Mouse (Mus musculus) gastrocnemius, postnatal 25 days (tissue): Measurements from ENCODE around the gene Il18. TPM values are rescaled to one million over a fixed set of nuclear protein-coding genes. Genes with fewer than 3 reads are reported as not detected.
"Not testable (repeated sequence)": the region's sequence is repeated elsewhere in the genome, so short reads cannot be mapped to it uniquely, and the experiment has no call there.

Source experiments
- DNase-seq: peaks from one replicate; pipeline ENCODE4 v3.0.0; 2022
- total RNA-seq, 2 experiments: library from RNA; stranded (reverse); gene quantifications; 1 replicate in 1 of 2; 2 replicates in 1 of 2; pipeline ENCODE4 v1.2.3; 2021

Il18 gene
- total RNA-seq, 2 experiments from 2014 or later: 0.43 to 0.75 TPM

DNA sequence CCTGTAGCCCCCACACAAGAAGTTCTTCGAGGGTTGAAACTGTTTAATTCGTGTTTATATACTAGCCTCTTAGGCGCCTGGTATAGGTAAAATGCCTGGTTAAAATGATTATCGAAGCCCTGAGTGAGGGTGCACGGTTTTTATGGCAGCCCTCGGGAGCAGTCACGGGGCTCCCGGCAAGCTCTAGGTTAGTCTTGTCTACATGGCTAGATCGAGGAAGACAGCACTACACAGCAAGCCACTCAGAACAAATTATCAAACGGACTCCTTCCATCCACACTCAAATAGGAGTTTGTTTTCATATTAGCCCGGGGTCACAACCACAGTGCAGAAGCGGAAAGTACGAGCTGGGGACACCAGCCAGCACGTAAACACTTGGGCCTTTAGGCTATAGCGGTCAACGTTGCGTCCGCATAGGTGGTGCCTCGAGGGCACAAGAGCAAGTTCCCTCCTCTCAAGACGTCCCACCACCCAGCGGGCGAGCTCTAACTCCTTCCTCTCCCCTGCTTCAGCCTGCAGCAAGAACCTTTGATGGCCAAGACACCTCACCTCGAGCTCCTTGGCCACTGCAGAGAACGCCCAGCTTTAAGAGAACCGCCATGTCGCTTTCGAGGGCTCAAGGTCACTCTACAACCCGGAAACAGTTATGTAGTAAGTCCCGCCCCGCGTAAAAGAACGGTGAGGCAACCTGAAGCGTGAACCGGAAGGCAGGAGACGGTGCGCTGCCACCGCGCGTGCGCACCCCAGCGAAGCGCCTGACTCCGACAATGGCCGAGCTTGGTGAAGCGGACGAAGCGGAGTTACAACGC, 48.8 kb downstream of the Il18 start, which contains the start of the genes Sdhd and Timm8b:
Gene Sdhd (minus strand): TSS at position 624 of the 809 bp plus-strand sequence.
Gene Timm8b (plus strand): TSS at position 722 of the 809 bp plus-strand sequence.
- peak; percentile 92 for DNase-seq

DNA sequence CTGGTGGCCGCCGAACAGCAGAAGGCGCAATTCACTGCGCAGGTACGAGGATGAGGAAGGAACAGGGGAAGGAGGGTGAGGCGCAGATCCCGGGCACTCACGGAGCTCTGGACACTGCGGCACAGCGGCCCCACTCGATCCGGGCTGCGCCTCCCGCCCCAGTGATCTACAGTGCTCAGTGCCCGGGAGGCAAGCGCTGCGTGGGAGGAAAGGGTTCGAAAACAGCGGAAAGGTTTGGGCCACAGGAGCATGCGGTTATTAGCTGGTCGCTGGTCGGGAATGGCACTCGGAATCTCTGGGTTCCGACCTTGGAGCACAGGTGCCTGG, 49.3 kb downstream of the Il18 start:
- no peak for DNase-seq

DNA sequence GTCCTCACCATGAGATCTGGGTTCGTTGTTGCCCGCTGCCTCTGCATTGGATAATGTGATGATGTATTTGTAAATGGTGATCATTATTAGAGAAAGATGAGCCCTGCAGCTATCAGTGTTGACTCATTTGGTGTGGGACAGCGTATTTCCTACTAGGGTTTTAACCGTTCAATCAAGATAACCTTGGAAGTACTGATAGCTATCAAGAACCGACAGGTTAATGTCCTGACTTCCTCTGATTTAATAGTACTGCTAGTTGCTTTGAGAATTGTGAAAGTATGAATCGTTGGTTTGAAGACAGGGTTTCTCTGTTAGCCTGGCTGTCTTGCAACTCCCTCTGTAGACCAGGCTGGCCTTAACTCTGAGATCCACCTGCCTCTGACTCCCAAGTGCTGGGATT, 49.7 kb downstream of the Il18 start:
- DNase-seq: no peak

DNA sequence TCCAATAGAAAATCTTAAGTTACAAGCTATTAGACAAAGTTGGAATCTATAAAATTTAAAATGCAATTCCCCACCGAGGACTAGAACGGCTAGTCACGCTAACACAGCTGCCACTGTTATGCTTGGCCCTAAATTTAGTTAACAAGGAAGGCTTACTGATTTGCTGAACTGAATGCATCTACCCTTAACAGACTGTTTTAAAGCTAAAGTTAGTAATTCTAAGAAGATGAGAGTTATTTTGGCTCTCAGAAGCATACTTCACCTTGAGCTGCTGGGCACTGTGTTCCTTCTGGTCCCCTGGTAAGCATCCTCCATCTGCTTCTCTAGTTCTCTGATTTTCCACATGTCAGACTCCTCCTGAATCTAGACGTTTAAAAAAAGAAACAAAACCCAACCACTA, 57.5 kb downstream of the Il18 start:
- DNase-seq: no peak

DNA sequence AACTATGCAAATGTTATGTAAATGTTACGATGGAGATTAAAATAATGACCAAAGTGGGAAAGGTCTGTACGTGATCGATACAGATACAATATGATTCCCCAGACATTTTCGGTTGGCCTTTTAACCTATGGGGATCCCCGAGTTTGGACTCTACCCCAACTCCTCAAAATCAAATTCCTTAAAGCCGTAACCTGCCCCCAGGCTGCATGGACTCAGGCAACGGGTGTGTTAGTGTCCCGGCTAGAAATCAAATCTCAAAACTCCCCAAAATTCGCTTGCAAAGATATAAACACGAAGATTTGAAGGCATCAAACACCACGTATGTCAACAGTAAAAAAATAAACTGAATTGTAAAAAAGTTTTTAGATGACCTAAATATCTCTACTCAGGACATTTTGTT, 61.5 kb downstream of the Il18 start:
- no peak for DNase-seq

DNA sequence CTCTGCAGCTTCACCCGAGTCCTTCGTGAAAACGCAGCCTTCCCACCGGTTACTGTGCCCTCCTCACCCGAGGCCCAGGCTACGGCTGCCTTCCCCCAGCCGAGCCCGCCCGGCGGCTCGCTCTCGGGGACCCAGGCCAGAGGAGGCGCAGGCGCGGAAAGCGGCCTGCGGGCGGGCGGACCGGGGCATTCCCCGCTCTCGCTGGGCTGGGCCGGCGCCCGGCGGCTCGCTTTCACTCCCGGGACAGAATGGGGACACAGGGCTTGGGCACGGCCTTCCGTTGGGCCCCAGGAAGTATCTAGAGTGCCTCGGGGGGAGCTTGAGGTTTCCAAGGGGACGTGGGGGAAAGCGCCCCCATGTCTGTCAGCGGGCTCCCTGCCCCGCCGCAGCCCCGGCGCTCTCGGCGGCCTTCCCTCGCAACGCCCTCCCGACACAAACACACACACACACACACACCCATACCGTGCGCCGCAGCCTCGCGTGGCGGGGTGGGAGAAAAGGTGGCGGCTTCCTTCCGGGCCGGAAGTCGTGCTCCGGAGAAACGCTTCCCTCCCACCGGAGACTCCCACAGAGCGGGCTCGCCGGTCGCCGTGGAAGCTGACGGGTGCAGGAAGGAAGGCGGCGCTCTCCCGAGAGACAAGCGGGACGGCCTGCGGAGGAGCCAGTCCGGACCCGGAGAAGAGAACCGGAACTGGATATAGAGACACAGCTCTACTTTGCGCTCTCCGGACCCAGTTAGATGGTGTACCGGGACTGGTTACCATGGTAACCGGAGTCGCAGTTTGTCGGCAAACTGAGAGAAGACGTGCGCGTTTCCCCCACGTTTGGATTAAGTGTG, 62.4 kb downstream of the Il18 start, which contains the start of the genes Pih1d2 and Nkapd1:
Gene Pih1d2 (plus strand): TSS at position 556 of the 838 bp plus-strand sequence.
Gene Nkapd1 (minus strand): TSS at position 699 of the 838 bp plus-strand sequence.
- DNase-seq: peak; percentile 83

DNA sequence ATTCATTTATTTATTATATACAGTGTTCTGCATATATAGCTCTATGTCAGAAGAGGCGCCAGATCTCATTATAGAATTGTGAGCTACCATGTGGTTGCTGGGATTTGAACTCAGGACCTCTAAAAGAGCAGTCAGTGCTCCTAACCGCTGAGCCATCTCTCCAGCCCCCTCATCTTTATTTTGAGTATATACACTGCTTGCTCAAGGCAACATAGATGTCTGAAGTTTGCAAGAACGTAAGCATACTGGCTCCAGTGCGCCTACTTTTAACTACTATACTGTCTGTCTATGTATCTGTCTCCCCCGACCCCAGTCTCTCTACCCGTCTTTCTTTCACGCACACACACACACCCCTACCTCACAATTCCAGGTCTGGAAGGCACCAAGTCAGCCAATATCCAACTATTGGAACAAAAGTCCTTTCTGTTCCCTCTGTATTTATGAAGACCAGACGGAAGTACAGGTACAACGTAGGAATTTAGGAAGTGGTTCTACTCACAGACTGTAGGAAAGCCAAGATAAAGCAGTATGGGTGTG, 63.2 kb downstream of the Il18 start:
- no peak for DNase-seq

DNA sequence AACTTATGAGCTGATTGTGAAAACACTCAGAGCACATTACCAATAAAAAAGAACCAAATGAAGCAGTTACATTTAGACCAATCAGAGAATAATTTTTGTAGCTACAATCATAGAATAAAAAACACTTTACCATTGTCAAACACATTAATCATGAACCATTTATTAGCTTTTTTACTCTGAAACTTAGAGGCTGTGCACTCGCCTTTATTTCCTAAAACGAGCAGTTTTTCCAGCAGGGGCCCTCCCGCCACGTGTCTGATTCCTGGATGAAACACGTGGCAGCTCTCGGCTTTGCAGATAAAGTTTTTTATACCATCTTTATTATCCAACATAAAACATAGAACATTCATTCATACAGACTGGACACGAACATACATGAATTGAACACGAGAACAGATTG, 76.3 kb downstream of the Il18 start:
- DNase-seq: not testable (repeated sequence)

Other genes starting within 250 kb of the Il18 start
- 100 to 1,000 TPM; 340 to 407 TPM for gene Rpl10-ps3, start 209.9 kb upstream of the Il18 start, total RNA-seq
- not detected for gene Plet1, start 60.3 kb upstream of the Il18 start, total RNA-seq
- 10 to 100 TPM in 1 of 2 experiments, 1 to 10 TPM in 1; 8.5 to 11.2 TPM for gene Pts, start 26.1 kb upstream of the Il18 start, total RNA-seq
- under 1 TPM; 0.28 to 0.40 TPM for gene Bco2, start 354 bp downstream of the Il18 start, total RNA-seq
- not detected for gene Tex12, start 6.5 kb downstream of the Il18 start, total RNA-seq
- gene Sdhd, start 49.0 kb downstream of the Il18 start, total RNA-seq: 100 to 1,000 TPM; 338 to 360 TPM
- gene Timm8b, start 49.1 kb downstream of the Il18 start, total RNA-seq: 100 to 1,000 TPM; 182 to 200 TPM
- gene Pih1d2, start 62.5 kb downstream of the Il18 start, total RNA-seq: under 1 TPM; 0.20 to 0.43 TPM
- 10 to 100 TPM in 1 of 2 experiments, 1 to 10 TPM in 1; 7.7 to 10.4 TPM for gene Nkapd1, start 62.6 kb downstream of the Il18 start, total RNA-seq
- 100 to 1,000 TPM; 228 to 279 TPM for gene Dlat, start 105.0 kb downstream of the Il18 start, total RNA-seq
- gene Dixdc1, start 184.7 kb downstream of the Il18 start, total RNA-seq: 1 to 10 TPM; 2.4 to 4.0 TPM
- 1 to 10 TPM; 1.5 to 6.5 TPM for gene 2310030G06Rik, start 191.7 kb downstream of the Il18 start, total RNA-seq
- gene Cryab, start 196.5 kb downstream of the Il18 start, total RNA-seq: 1,000 to 10,000 TPM; 1,104 to 3,330 TPM
- gene Hspb2, start 197.5 kb downstream of the Il18 start, total RNA-seq: 100 to 1,000 TPM; 106 to 134 TPM
- 1 to 10 TPM; 3.7 to 3.9 TPM for gene Fdxacb1, start 213.4 kb downstream of the Il18 start, total RNA-seq
- gene Alg9, start 220.2 kb downstream of the Il18 start, total RNA-seq: 10 to 100 TPM in 1 of 2 experiments, 1 to 10 TPM in 1; 9.0 to 10.5 TPM
- 10 to 100 TPM in 1 of 2 experiments, 1 to 10 TPM in 1; 9.0 to 10.7 TPM for gene 1110032A03Rik, start 220.7 kb downstream of the Il18 start, total RNA-seq